Mouse (Mus musculus) midbrain, postnatal 0 days (tissue): ENCODE data around the gene Hspb1. TPM values are rescaled to one million over a fixed set of nuclear protein-coding genes. Genes with fewer than 3 reads are reported as not detected.

Experiments
- ATAC-seq: fragments of 200-750 bp; cut with Nextera tagmentation; 2 replicates; pipeline ENCODE4 v1.8.0; 2017; ENCODE audit warnings: moderate number of reproducible peaks, mild to moderate bottlenecking, moderate TSS enrichment, moderate library complexity; ENCODE audit not compliant: low FRiP score
- DNase-seq: peaks from one replicate; pipeline ENCODE4 v3.0.0-alpha.2; 2015; ENCODE audit warnings: low spot score
- H3K27ac ChIP-seq: fragments of 300-500 bp; sonication (generic); 2 replicates; pipeline ENCODE4 v1.5.1; 2014; ENCODE audit warnings: low read depth, mild to moderate bottlenecking, low read length, mixed read lengths
- H3K27me3 ChIP-seq: fragments of 300-500 bp; sonication (generic); 2 replicates; pipeline ENCODE4 v1.6.1; 2014; ENCODE audit warnings: low read length, control low read depth, mixed read lengths; ENCODE audit not compliant: insufficient read depth
- H3K36me3 ChIP-seq: fragments of 300-500 bp; sonication (generic); 2 replicates; pipeline ENCODE4 v1.6.1; 2014; ENCODE audit warnings: low read length, control low read depth, mixed read lengths; ENCODE audit not compliant: insufficient read depth
- H3K4me1 ChIP-seq: fragments of 300-500 bp; sonication (generic); 2 replicates; pipeline ENCODE4 v1.6.1; 2014; ENCODE audit warnings: mild to moderate bottlenecking, control low read depth, antibody characterized with exemption, low read length, mixed read lengths; ENCODE audit not compliant: insufficient read depth
- H3K4me2 ChIP-seq: fragments of 300-500 bp; sonication (generic); 2 replicates; pipeline ENCODE4 v1.6.1; 2014; ENCODE audit warnings: low read depth, mild to moderate bottlenecking, low read length, mixed read lengths; ENCODE audit not compliant: poor library complexity, severe bottlenecking
- H3K4me3 ChIP-seq: fragments of 300-500 bp; sonication (generic); 2 replicates; pipeline ENCODE4 v1.5.1; 2014; ENCODE audit warnings: low read depth, mild to moderate bottlenecking, low read length, moderate library complexity
- H3K9ac ChIP-seq: fragments of 300-500 bp; sonication (generic); replicated peaks from 2 replicates; pipeline ENCODE4 v1.6.1; 2014; ENCODE audit warnings: mild to moderate bottlenecking, low read length, moderate library complexity, mixed read lengths; ENCODE audit not compliant: poor library complexity, severe bottlenecking
- H3K9me3 ChIP-seq: fragments of 300-500 bp; sonication (generic); 2 replicates; pipeline ENCODE4 v1.6.1; 2016; ENCODE audit warnings: low read length, control low read depth
- CTCF ChIP-seq: IDR thresholded peaks from 2 replicates; pipeline ENCODE4 v1.5.1; 2016; ENCODE audit warnings: antibody characterized with exemption, mild to moderate bottlenecking
- WGBS: fragments of 180-500 bp; shearing (Covaris S2); extraction: QIAGEN DNeasy Blood & Tissue Kit; methylation state at CpG from one replicate; pipeline ENCODE4 v1.1.7; 2014; 5-methylcytosine and 5-hydroxymethylcytosine counted together
- polyA plus RNA-seq: library from polyadenylated mRNA; unstranded; fragments of >200 nt; fragmentation: Nextera tagmentation; extraction: Ambion mirVana; gene quantifications from 2 replicates; pipeline ENCODE4 v1.2.1, GENCODE M21; 2015
- total RNA-seq: library from RNA; depleted of rRNA; stranded (reverse); fragments of >200 nt; gene quantifications from 2 replicates; pipeline ENCODE4 v1.2.3, GENCODE M21; 2014; rRNA removed

Gene Hspb1
- 26.2 and 28.8 TPM in 2 replicates for total RNA-seq
- polyA plus RNA-seq = 19.2 and 19.3 TPM in 2 replicates

GRCm38 (mm10) chr5:135887675-135888102 is at the start of gene Hspb1:
TSS of gene Hspb1 (plus strand) at chr5:135887919.
- no peak for TF ChIP-seq CTCF
- ATAC-seq (no peak), DNase-seq (peak; percentile 42)
- 0 out of 2 replicates have a peak, but pooled peaks cover 3% of the 10 kb centered on the region for H3K4me1 ChIP-seq
- peak within 1 kb of the TSS; percentile 24 for H3K4me3 ChIP-seq
- no peaks in the 10 kb centered on the region for H3K36me3 ChIP-seq
- H3K27me3 ChIP-seq = peaks cover 16% of the 10 kb centered on the region
- H3K4me2 ChIP-seq = peak within 1 kb of the TSS; percentile 32
- WGBS = 3% methylated on average over 24 of the region's 24 CpGs
- H3K9ac ChIP-seq = 0 out of 2 replicates have a peak within 1 kb of the TSS, but pooled peaks have one; percentile 29
- H3K9me3 ChIP-seq = no peaks in the 10 kb centered on the region
- no peak within 1 kb of the TSS for H3K27ac ChIP-seq

DNA sequence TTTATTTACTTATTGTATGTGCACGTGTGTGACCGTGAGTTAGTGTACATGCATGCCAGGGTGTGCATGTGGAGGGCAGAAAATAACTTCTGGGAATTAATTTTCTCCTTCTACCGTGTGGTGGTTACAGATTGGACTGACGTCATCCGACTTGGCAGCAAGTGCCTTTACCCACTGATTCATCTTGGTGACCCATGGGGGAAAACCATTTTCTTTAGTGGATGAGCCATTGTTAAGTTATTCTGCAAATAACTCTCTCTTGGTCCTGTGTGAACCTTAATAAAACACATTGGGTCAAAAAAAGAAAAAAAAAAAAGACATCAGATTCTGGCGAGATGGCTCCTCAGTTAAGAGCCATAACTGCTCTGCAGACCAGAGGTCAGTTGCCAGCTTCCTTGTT is 46.1 kb upstream of the Hspb1 start:
- Histone ChIP-seq H3K4me1 (no peaks in the 10 kb centered on the region), H3K9me3 (no peaks in the 10 kb centered on the region), H3K27me3 (no peaks in the 10 kb centered on the region), H3K4me3 (no peak overlapping the region), H3K4me2 (no peak overlapping the region), H3K36me3 (peaks cover 4% of the 10 kb centered on the region; the same call in 1 of the 2 replicates), H3K27ac (no peak overlapping the region), H3K9ac (no peak overlapping the region)
- 81% methylated on average over 6 of the region's 6 CpGs for WGBS
- ATAC-seq (no peak), DNase-seq (no peak)
- TF ChIP-seq CTCF = no peak

GRCm38 (mm10) chr5:135843418-135843817 is 44.3 kb upstream of the Hspb1 start:
- peaks cover 7% of the 10 kb centered on the region; the same call in 1 of the 2 replicates for H3K36me3 ChIP-seq
- WGBS = 34% methylated on average over 5 of the region's 5 CpGs
- H3K4me1 ChIP-seq = no peaks in the 10 kb centered on the region
- no peak overlapping the region for H3K4me3 ChIP-seq
- TF ChIP-seq CTCF = no peak
- H3K9ac ChIP-seq = no peak overlapping the region
- no peak for DNase-seq
- no peaks in the 10 kb centered on the region for H3K9me3 ChIP-seq
- no peak overlapping the region for H3K4me2 ChIP-seq
- H3K27ac ChIP-seq = no peak overlapping the region
- H3K27me3 ChIP-seq = no peaks in the 10 kb centered on the region
- ATAC-seq = no peak

- Histone ChIP-seq H3K4me3 (no peak overlapping the region), H3K4me2 (no peak overlapping the region), H3K27me3 (no peaks in the 10 kb centered on the region), H3K9ac (no peak overlapping the region), H3K9me3 (no peaks in the 10 kb centered on the region), H3K27ac (no peak overlapping the region), H3K4me1 (no peaks in the 10 kb centered on the region), H3K36me3 (peaks cover 7% of the 10 kb centered on the region; the same call in 1 of the 2 replicates)
- no peak for TF ChIP-seq CTCF
- no peak for ATAC-seq
- no peak for DNase-seq
- 60% methylated on average over 13 of the region's 13 CpGs for WGBS
Observed at GRCm38 (mm10) chr5:135845676-135846320, 41.9 kb upstream of the Hspb1 start.

- ATAC-seq (no peak), DNase-seq (no peak)
- Histone ChIP-seq H3K36me3 (peaks cover 7% of the 10 kb centered on the region; the same call in 1 of the 2 replicates), H3K9ac (no peak overlapping the region), H3K27me3 (no peaks in the 10 kb centered on the region), H3K4me2 (no peak overlapping the region), H3K4me1 (no peaks in the 10 kb centered on the region), H3K27ac (no peak overlapping the region), H3K9me3 (no peaks in the 10 kb centered on the region), H3K4me3 (no peak overlapping the region)
- TF ChIP-seq CTCF = peak; percentile 65
- 74% methylated on average over 4 of the region's 4 CpGs for WGBS
Observed at GRCm38 (mm10) chr5:135847460-135847859, 40.3 kb upstream of the Hspb1 start.

DNA sequence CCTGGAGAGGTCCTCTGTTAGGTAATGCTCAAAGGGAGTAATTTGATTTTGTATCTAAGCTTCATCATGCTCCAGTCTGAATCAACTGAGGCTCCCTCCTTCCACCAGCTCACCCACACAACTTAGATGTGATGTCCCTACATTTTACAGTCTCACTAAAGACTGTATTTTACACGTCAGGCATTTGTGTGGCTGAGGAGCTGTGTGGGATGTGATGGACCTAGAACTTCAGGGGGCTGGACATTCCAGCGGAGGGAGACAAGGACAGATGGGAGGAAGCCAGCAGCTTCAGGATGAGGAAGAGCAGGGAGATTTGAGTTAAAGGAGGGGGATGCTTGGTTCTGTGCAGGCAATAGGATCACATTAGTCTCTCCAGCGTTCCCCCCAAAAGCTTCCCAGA is 39.8 kb upstream of the Hspb1 start:
- ATAC-seq = no peak
- H3K27ac ChIP-seq = no peak overlapping the region
- 83% methylated on average over 3 of the region's 3 CpGs for WGBS

More for the DNA sequence above, 39.8 kb upstream of the Hspb1 start:
- 0 out of 2 replicates have a peak, but pooled peaks cover 3% of the 10 kb centered on the region for H3K36me3 ChIP-seq
- no peaks in the 10 kb centered on the region for H3K9me3 ChIP-seq
- H3K27me3 ChIP-seq = no peaks in the 10 kb centered on the region
- no peak for TF ChIP-seq CTCF
- DNase-seq = no peak
- no peak overlapping the region for H3K4me2 ChIP-seq
- H3K9ac ChIP-seq = no peak overlapping the region
- H3K4me1 ChIP-seq = no peaks in the 10 kb centered on the region
- H3K4me3 ChIP-seq = no peak overlapping the region
